Mouse (Mus musculus) liver, adult 2 months (tissue): ENCODE measurements around the gene Nop14. TPM values are rescaled to one million over a fixed set of nuclear protein-coding genes. Genes with fewer than 3 reads are reported as not detected.

Experiments
- DNase-seq: peaks from one replicate; pipeline ENCODE4 v3.0.0-alpha.2; 2011; ENCODE audit warnings: low read depth, low spot score; ENCODE audit errors: extremely low read depth
- H3K27ac ChIP-seq: fragments of 200-500 bp; replicated peaks from 2 replicates; pipeline ENCODE4 v1.5.1; 2012; ENCODE audit warnings: low read depth, mild to moderate bottlenecking, control low read depth, inconsistent platforms, low read length; ENCODE audit not compliant: insufficient read depth
- H3K27me3 ChIP-seq: fragments of 200-500 bp; 2 replicates; pipeline ENCODE4 v1.6.1; 2012; ENCODE audit warnings: mild to moderate bottlenecking, moderate library complexity, low read length, inconsistent platforms; ENCODE audit not compliant: control insufficient read depth, insufficient read depth
- H3K36me3 ChIP-seq: fragments of 200-500 bp; 2 replicates; pipeline ENCODE4 v1.6.1; 2012; ENCODE audit warnings: low read length, inconsistent platforms; ENCODE audit not compliant: control insufficient read depth, insufficient read depth
- H3K4me1 ChIP-seq: fragments of 200-500 bp; 2 replicates; pipeline ENCODE4 v1.6.1; 2011; ENCODE audit warnings: low read length; ENCODE audit not compliant: control insufficient read depth, insufficient read depth
- H3K4me3 ChIP-seq: fragments of 200-500 bp; 2 replicates; pipeline ENCODE4 v1.5.1; 2011; ENCODE audit warnings: low read depth, mild to moderate bottlenecking, control low read depth, low read length, moderate library complexity; ENCODE audit not compliant: insufficient read depth
- H3K79me2 ChIP-seq: fragments of 200-500 bp; 2 replicates; pipeline ENCODE4 v1.6.1; 2012; ENCODE audit warnings: inconsistent platforms, mild to moderate bottlenecking, low read length, moderate library complexity; ENCODE audit not compliant: control insufficient read depth, insufficient read depth
- H3K9ac ChIP-seq: fragments of 200-500 bp; 2 replicates; pipeline ENCODE4 v1.6.1; 2012; ENCODE audit warnings: low read depth, mild to moderate bottlenecking, control low read depth, inconsistent platforms, low read length
- CTCF ChIP-seq: fragments of 200-500 bp; IDR thresholded peaks from 2 replicates; pipeline ENCODE4 v1.5.1; 2011; ENCODE audit warnings: low read depth, low read length, control low read depth
- POLR2A ChIP-seq: fragments of 200-500 bp; IDR thresholded peaks from 2 replicates; pipeline ENCODE4 v1.6.1; 2011; ENCODE audit warnings: low read length, control low read depth; ENCODE audit not compliant: insufficient read depth; ENCODE audit errors: extremely low read depth
- WGBS: fragments of 180-500 bp; shearing (Covaris S2); methylation state at CpG from one replicate; pipeline ENCODE4 v1.1.7; 2018; 5-methylcytosine and 5-hydroxymethylcytosine counted together
- polyA plus RNA-seq: library from polyadenylated mRNA; depleted of rRNA; stranded (reverse); fragments of >200 nt; gene quantifications from 2 replicates; pipeline ENCODE4 v1.2.3, GENCODE M21; 2012; rRNA removed
- total RNA-seq: library from RNA; depleted of rRNA; stranded (reverse); fragments of >200 nt; gene quantifications from 2 replicates; pipeline ENCODE4 v1.2.3, GENCODE M21; 2014; rRNA removed

Nop14 gene
- total RNA-seq (7.4 and 12.5 TPM in 2 replicates), polyA plus RNA-seq (4.7 and 5.8 TPM in 2 replicates)

GRCm38 (mm10) chr5:34659686-34660590 lies at the start of gene Nop14, which contains the start of gene Grk4:
Gene Nop14, minus strand, starts transcription at chr5:34660148.
Gene Grk4, plus strand, starts transcription at chr5:34660379.
- under 1% methylated on average over 60 of the region's 60 CpGs for WGBS
- H3K9ac ChIP-seq = peak within 1 kb of the TSS; percentile 71

GRCm38 (mm10) chr5:34708436-34708835 lies 48.5 kb upstream of the Nop14 start:
- DNase-seq = no peak
- no peak overlapping the region for H3K4me3 ChIP-seq
- 96% methylated on average over 1 of the region's 1 CpGs for WGBS

More at GRCm38 (mm10) chr5:34659686-34660590, at the start of gene Nop14, which contains the start of gene Grk4:
- H3K4me3 ChIP-seq = peak within 1 kb of the TSS; percentile 74
- peak; percentile 77 for TF ChIP-seq POLR2A
- peak; percentile 81 for TF ChIP-seq CTCF
- peaks cover 5% of the 10 kb centered on the region for H3K4me1 ChIP-seq
- peak; percentile 100 for DNase-seq
- no peaks in the 10 kb centered on the region for H3K27me3 ChIP-seq
- H3K79me2 ChIP-seq = peaks cover 3% of the 10 kb centered on the region; the same call in 1 of the 2 replicates
- peak within 1 kb of the TSS; percentile 42 for H3K27ac ChIP-seq
- peaks cover 13% of the 10 kb centered on the region for H3K36me3 ChIP-seq

GRCm38 (mm10) chr5:34695521-34695920 lies 35.6 kb upstream of the Nop14 start:
- Histone ChIP-seq H3K27ac (no peak overlapping the region), H3K9ac (no peak overlapping the region), H3K4me1 (no peaks in the 10 kb centered on the region), H3K4me3 (no peak overlapping the region), H3K36me3 (no peaks in the 10 kb centered on the region), H3K79me2 (no peaks in the 10 kb centered on the region), H3K27me3 (no peaks in the 10 kb centered on the region)
- TF ChIP-seq CTCF (no peak), POLR2A (no peak)
- DNase-seq = peak; percentile 25
- WGBS = 67% methylated on average over 5 of the region's 5 CpGs

More at GRCm38 (mm10) chr5:34708436-34708835, 48.5 kb upstream of the Nop14 start:
- Histone ChIP-seq H3K27me3 (no peaks in the 10 kb centered on the region), H3K79me2 (no peaks in the 10 kb centered on the region), H3K9ac (no peak overlapping the region), H3K36me3 (no peaks in the 10 kb centered on the region), H3K27ac (no peak overlapping the region), H3K4me1 (no peaks in the 10 kb centered on the region)
- TF ChIP-seq CTCF = no peak
- no peak for TF ChIP-seq POLR2A

GRCm38 (mm10) chr5:34692782-34693181 lies 32.8 kb upstream of the Nop14 start:
- no peaks in the 10 kb centered on the region for H3K36me3 ChIP-seq
- no peaks in the 10 kb centered on the region for H3K79me2 ChIP-seq
- H3K9ac ChIP-seq = no peak overlapping the region
- no peak for DNase-seq
- no peaks in the 10 kb centered on the region for H3K27me3 ChIP-seq
- H3K27ac ChIP-seq = no peak overlapping the region
- TF ChIP-seq CTCF (no peak), POLR2A (no peak)
- H3K4me1 ChIP-seq = no peaks in the 10 kb centered on the region
- H3K4me3 ChIP-seq = no peak overlapping the region
- 63% methylated on average over 2 of the region's 2 CpGs for WGBS

GRCm38 (mm10) chr5:34689868-34690267 lies 29.9 kb upstream of the Nop14 start:
- no peak overlapping the region for H3K9ac ChIP-seq
- no peak for DNase-seq
- H3K27ac ChIP-seq = no peak overlapping the region
- no peaks in the 10 kb centered on the region for H3K4me1 ChIP-seq
- TF ChIP-seq CTCF (no peak), POLR2A (no peak)
- H3K79me2 ChIP-seq = no peaks in the 10 kb centered on the region
- no peaks in the 10 kb centered on the region for H3K27me3 ChIP-seq
- no peaks in the 10 kb centered on the region for H3K36me3 ChIP-seq
- no peak overlapping the region for H3K4me3 ChIP-seq
- WGBS = 100% methylated on average over 1 of the region's 1 CpGs
